Mouse (Mus musculus): Measurements from ENCODE around the gene Zfhx3.

GRCm38 (mm10) chr8:108866430-108866829, 924.0 kb downstream of the Zfhx3 start:
- TF ChIP-seq GATA1 (IDR thresholded peaks at IDR 0.05; ENCODE audit: borderline replicate concordance, low read length) = no peak
- TF ChIP-seq CTCF (IDR thresholded peaks at IDR 0.05; ENCODE audit: low read depth, low read length) = no peak
- TF ChIP-seq POLR2AphosphoS5 (IDR thresholded peaks at IDR 0.05; ENCODE audit: insufficient replicate concordance, low read depth, low read length) = no peak
